Mouse (Mus musculus) embryonic facial prominence, embryonic 15.5 days (tissue): ENCODE measurements around the gene Sox5. TPM values are rescaled to one million over a fixed set of nuclear protein-coding genes. Genes with fewer than 3 reads are reported as not detected.

Experiments
- ATAC-seq: fragments of 200-750 bp; cut with Nextera tagmentation; 2 replicates; pipeline ENCODE4 v1.8.0; 2017; ENCODE audit warnings: low read depth, moderate TSS enrichment; ENCODE audit not compliant: insufficient number of reproducible peaks, low FRiP score, low TSS enrichment
- H3K27ac ChIP-seq: fragments of 300-500 bp; sonication (generic); replicated peaks from 2 replicates; pipeline ENCODE4 v1.5.1; 2015; ENCODE audit warnings: mild to moderate bottlenecking, inconsistent platforms
- H3K27me3 ChIP-seq: fragments of 300-500 bp; sonication (generic); 2 replicates; pipeline ENCODE4 v1.6.1; 2015; ENCODE audit warnings: inconsistent platforms
- H3K36me3 ChIP-seq: fragments of 300-500 bp; sonication (generic); 2 replicates; pipeline ENCODE4 v1.6.1; 2015; ENCODE audit warnings: mild to moderate bottlenecking, inconsistent platforms
- H3K4me1 ChIP-seq: fragments of 300-500 bp; sonication (generic); 2 replicates; pipeline ENCODE4 v1.6.1; 2015; ENCODE audit warnings: inconsistent platforms
- H3K4me2 ChIP-seq: fragments of 300-500 bp; sonication (generic); replicated peaks from 2 replicates; pipeline ENCODE4 v1.6.1; 2015; ENCODE audit warnings: mild to moderate bottlenecking, inconsistent platforms
- H3K4me3 ChIP-seq: fragments of 300-500 bp; sonication (generic); replicated peaks from 2 replicates; pipeline ENCODE4 v1.5.1; 2015; ENCODE audit warnings: mild to moderate bottlenecking, inconsistent platforms
- H3K9ac ChIP-seq: fragments of 300-500 bp; sonication (generic); 2 replicates; pipeline ENCODE4 v1.6.1; 2015; ENCODE audit warnings: inconsistent platforms
- H3K9me3 ChIP-seq: fragments of 300-500 bp; sonication (generic); replicated peaks from 2 replicates; pipeline ENCODE4 v1.6.1; 2016; ENCODE audit warnings: inconsistent platforms
- WGBS: fragments of 180-500 bp; shearing (Covaris S2); methylation state at CpG from one replicate; pipeline ENCODE4 v1.1.7; 2015; 5-methylcytosine and 5-hydroxymethylcytosine counted together
- polyA plus RNA-seq: library from polyadenylated mRNA; unstranded; fragments of >200 nt; fragmentation: Nextera tagmentation; extraction: Ambion mirVana; gene quantifications from 2 replicates; pipeline ENCODE4 v1.2.1, GENCODE M21; 2015

Gene Sox5
- polyA plus RNA-seq, 1 experiment from 2014 or later, result 20.5 TPM

DNA sequence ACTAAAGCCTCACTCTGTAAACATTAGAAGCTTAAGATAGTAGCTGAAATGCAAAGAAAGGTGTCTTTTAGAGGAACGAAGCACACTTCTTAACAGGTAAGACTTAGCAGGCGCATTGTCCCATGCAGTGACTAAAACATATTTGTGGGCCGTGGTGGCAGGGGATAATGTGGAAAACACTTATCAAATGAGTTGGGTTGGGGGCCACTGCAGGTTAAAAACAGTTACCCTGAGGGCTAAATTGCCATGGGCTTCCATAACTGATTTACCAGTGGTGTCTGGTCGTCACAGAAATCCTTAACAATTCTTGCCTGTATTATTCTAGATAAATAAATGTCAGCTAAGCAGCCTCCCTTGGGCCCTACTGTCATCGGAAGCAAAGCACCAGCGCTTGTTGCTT is 401.1 kb downstream of the Sox5 start:
- no peaks in the 10 kb centered on the region for H3K36me3 ChIP-seq
- H3K4me2 ChIP-seq, result no peak overlapping the region
- no peak overlapping the region for H3K4me3 ChIP-seq
- no peaks in the 10 kb centered on the region for H3K9me3 ChIP-seq
- ATAC-seq, result no peak
- no peak overlapping the region for H3K9ac ChIP-seq
- WGBS, result 62% methylated on average over 6 of the region's 6 CpGs
- no peak overlapping the region for H3K27ac ChIP-seq
- no peaks in the 10 kb centered on the region for H3K4me1 ChIP-seq
- H3K27me3 ChIP-seq, result no peaks in the 10 kb centered on the region

DNA sequence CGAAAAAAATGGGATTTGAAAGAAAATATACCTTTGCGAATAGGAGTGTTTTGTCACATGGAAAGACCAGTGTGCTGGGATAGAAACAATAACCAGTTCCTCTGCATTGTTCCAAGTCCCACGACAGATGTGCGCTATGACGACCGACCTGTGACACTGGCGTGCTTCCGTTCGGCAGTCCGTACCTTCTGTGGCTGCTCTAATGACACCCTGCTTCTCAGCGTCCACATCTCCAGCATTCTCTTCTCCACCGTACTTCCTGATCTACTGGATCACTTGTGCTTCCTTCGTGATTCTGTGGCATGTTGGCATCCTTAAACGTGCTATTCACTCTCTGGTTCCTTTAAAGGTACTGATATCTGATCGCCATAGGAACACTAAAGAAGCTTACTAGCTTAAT is 401.6 kb downstream of the Sox5 start:
- 77% methylated on average over 15 of the region's 15 CpGs for WGBS
- H3K36me3 ChIP-seq, result no peaks in the 10 kb centered on the region

DNA sequence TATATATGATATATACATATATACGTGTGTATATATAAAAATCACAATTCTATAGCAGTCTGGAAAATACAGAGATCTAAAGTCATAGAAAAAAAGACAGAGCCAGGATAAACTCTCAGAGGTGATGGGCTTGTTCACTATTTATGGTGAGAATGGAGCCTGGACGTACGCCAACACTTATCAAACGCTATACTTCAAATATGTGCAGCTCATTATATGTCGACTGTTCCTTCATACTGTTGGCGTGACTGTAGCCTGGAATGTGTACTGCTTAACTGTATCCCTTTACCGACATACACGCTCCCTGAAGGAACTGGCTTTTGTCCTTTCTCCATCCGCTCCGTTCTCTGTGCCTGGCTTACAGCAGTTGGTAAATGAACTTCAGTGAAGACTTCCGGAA is 407.0 kb downstream of the Sox5 start:
- H3K36me3 ChIP-seq, result no peaks in the 10 kb centered on the region
- no peak overlapping the region for H3K9ac ChIP-seq
- no peak overlapping the region for H3K4me2 ChIP-seq
- no peaks in the 10 kb centered on the region for H3K9me3 ChIP-seq
- no peak overlapping the region for H3K4me3 ChIP-seq
- no peaks in the 10 kb centered on the region for H3K4me1 ChIP-seq
- no peak overlapping the region for H3K27ac ChIP-seq
- no peaks in the 10 kb centered on the region for H3K27me3 ChIP-seq
- 84% methylated on average over 11 of the region's 11 CpGs for WGBS
- ATAC-seq, result no peak

More for the DNA sequence above, 401.6 kb downstream of the Sox5 start:
- Histone ChIP-seq H3K9me3 (no peaks in the 10 kb centered on the region), H3K4me3 (no peak overlapping the region), H3K4me1 (no peaks in the 10 kb centered on the region), H3K9ac (no peak overlapping the region), H3K4me2 (no peak overlapping the region), H3K27ac (no peak overlapping the region), H3K27me3 (no peaks in the 10 kb centered on the region)
- no peak for ATAC-seq

DNA sequence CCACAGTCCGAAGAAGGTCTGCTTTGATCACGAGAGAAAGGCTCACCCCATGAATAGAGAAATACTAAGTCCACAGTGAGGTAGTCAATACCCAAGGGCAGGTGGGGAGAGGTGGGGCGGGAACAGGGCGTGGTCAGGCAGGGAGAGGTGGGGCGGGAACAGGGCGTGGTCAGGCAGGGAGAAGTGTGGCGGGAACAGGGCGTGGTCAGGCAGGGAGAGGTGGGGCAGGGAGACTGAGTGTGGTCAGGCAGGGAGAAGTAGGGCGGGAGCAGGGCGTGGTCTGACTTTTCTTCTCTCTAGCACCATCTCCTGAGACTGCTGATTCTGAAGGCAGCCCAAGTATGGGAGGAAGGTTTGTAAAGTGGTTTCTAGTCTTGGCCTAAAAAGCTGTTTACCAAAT is 411.1 kb downstream of the Sox5 start:
- Histone ChIP-seq H3K4me2 (no peak overlapping the region), H3K27me3 (no peaks in the 10 kb centered on the region), H3K4me3 (no peak overlapping the region), H3K4me1 (no peaks in the 10 kb centered on the region), H3K9ac (no peak overlapping the region), H3K36me3 (no peaks in the 10 kb centered on the region), H3K27ac (no peak overlapping the region), H3K9me3 (no peaks in the 10 kb centered on the region)
- WGBS, result 49% methylated on average over 10 of the region's 10 CpGs
- ATAC-seq, result 0 out of 2 replicates have a peak, but pooled peaks have one; percentile 19

DNA sequence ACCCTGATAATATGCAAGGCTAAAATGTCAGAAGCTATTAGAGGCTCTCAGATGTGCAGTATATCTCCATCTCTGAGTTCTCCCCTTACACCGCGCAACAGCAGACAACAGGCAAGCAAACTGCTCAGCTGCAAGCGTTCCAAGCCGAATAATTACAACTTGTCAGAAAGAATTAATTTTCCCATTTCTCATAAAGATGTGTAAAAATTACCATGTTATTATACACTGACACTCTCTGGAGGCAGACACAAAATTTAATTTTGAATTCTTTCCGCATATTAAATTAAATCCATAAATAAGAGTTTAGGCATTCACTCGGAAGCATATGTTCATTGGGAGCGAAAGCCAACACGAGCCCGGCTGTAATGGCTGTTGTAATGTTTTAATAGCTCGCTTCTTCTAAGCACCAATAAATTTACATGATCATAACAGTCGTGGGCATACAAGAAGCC is 414.1 kb downstream of the Sox5 start:
- WGBS, result 70% methylated on average over 11 of the region's 11 CpGs
- Histone ChIP-seq H3K27me3 (0 out of 2 replicates have a peak, but pooled peaks cover 4% of the 10 kb centered on the region), H3K9ac (no peak overlapping the region), H3K4me2 (no peak overlapping the region), H3K27ac (no peak overlapping the region), H3K4me1 (no peaks in the 10 kb centered on the region), H3K4me3 (no peak overlapping the region), H3K36me3 (no peaks in the 10 kb centered on the region), H3K9me3 (no peaks in the 10 kb centered on the region)
- no peak for ATAC-seq

DNA sequence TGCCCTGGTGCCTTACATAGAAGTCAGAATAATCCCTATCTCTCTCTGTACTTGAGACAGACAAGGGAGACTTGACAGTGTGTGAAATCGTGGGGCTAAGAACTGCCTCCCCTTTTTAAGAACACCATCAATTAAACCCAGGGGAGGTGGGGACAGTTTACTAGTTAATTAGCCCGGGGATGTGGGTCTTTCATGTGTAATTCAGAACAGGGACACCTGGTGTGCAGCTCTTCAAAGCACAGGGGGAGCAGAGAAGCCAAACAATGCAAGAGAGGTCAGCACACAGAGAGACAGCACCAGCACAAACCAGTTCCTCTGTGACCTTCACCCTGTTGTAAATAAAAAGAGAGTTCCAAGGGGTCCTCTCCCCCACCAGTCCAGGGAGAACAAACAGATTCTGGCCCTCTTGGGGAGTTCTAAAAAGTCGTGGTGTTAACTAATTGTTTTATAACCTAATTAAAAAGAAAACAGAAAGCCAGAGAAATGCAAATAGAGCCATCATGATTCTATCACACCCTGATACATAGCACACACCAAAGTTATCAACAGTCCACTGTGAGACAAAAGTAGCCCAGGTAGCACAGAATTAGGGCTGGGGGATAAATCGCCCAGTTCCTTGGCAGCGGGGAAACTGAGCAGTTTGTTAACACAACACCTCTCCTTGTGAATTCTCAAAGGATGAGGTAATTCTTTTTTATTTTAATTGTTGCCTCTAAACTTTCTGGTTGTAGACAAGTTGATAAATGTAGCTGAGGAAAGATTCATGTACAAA is 420.3 kb downstream of the Sox5 start:
- no peak overlapping the region for H3K27ac ChIP-seq
- no peak for ATAC-seq
- no peaks in the 10 kb centered on the region for H3K36me3 ChIP-seq
- H3K4me1 ChIP-seq, result no peaks in the 10 kb centered on the region
- no peak overlapping the region for H3K4me3 ChIP-seq
- H3K4me2 ChIP-seq, result no peak overlapping the region
- 29% methylated on average over 5 of the region's 5 CpGs for WGBS
- no peaks in the 10 kb centered on the region for H3K9me3 ChIP-seq
- H3K27me3 ChIP-seq, result 0 out of 2 replicates have a peak, but pooled peaks cover 4% of the 10 kb centered on the region
- H3K9ac ChIP-seq, result no peak overlapping the region

DNA sequence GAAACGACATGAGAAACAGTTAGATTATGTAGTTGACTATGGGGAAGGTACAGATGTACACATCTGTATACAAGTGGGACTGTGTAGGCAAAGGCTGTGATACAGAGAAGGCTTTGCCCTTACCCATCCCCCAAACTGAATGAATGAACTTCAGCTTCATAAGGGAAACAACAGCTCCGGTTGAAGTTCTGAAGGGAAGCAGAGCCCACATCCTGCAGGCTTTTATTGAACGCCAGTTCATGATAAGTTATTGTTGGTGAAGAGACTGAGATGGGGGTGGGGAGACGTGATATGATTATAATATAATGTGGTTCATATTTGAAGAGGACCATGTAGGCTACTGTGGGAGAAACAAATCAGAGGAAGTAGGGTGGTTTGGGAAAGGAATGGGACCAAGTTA is 424.7 kb downstream of the Sox5 start:
- 89% methylated on average over 4 of the region's 4 CpGs for WGBS
- Histone ChIP-seq H3K9me3 (no peaks in the 10 kb centered on the region), H3K36me3 (no peaks in the 10 kb centered on the region), H3K27ac (no peak overlapping the region), H3K4me3 (no peak overlapping the region), H3K27me3 (no peaks in the 10 kb centered on the region), H3K4me2 (no peak overlapping the region), H3K4me1 (no peaks in the 10 kb centered on the region), H3K9ac (no peak overlapping the region)
- ATAC-seq, result no peak

DNA sequence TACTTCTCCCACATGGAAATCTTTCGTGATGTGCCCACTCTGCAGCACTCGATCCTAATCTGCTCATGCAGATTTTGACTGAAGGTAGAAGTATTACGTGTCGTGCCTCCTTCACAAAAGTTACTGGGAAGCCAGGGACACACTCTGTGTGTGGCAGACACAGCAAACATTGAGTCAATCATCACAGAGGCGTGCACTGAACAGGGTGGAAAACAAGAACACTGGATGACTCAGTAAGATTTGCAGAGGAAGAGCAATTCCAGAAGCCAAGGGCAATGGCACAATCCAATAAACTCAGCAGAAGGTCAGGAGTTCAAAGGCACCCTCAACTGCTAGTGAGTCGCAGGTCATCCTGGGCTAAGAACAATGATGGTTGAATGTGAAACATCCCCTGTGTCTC is 430.7 kb downstream of the Sox5 start:
- Histone ChIP-seq H3K27me3 (no peaks in the 10 kb centered on the region), H3K9me3 (no peaks in the 10 kb centered on the region), H3K9ac (no peak overlapping the region), H3K4me3 (no peak overlapping the region), H3K36me3 (no peaks in the 10 kb centered on the region), H3K27ac (no peak overlapping the region), H3K4me2 (no peak overlapping the region), H3K4me1 (no peaks in the 10 kb centered on the region)
- 87% methylated on average over 6 of the region's 6 CpGs for WGBS
- no peak for ATAC-seq

DNA sequence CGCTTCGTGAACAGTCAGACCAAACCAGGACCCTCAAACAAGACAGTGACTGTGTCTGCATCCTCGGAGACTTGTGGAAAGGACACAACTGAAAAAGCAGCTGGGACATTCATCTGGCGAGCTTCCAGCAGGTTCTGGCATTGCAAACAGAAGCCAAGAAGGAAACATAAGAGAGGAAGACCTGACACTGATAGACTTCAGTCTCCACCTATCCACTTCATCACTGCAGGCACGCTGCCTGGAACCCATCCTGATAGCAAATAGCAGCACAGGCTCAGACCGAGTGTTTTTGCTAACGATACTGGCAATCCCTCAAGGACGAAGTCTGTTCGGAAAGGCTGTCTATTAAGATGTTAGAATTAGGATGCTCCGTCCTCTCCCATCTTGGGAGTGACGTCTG is 438.4 kb downstream of the Sox5 start:
- 77% methylated on average over 11 of the region's 11 CpGs for WGBS
- Histone ChIP-seq H3K27me3 (no peaks in the 10 kb centered on the region), H3K4me2 (no peak overlapping the region), H3K4me3 (no peak overlapping the region), H3K27ac (no peak overlapping the region), H3K9ac (no peak overlapping the region), H3K4me1 (no peaks in the 10 kb centered on the region), H3K9me3 (no peaks in the 10 kb centered on the region), H3K36me3 (no peaks in the 10 kb centered on the region)
- ATAC-seq, result no peak

DNA sequence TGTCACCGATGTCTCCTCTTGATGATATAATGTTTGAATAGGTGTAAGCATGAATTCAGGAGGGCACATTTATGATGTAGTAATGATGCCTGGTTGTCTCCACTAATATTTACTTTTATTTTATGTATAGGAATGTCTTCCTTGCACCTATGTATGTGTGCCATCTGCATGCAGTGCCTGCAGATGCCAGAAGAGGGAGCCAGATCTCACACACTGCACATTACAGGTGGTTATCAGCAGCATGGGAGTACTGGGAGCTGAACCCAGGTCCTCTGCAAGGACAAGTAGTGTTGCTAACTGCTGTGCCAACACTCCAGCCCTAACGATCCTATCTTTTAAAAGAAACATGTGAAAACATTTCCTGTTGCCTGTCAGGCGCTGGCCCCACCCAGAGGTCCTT is 442.2 kb downstream of the Sox5 start:
- Histone ChIP-seq H3K9me3 (no peaks in the 10 kb centered on the region), H3K4me3 (no peak overlapping the region), H3K9ac (no peak overlapping the region), H3K27ac (no peak overlapping the region), H3K36me3 (no peaks in the 10 kb centered on the region), H3K4me2 (no peak overlapping the region), H3K27me3 (no peaks in the 10 kb centered on the region), H3K4me1 (no peaks in the 10 kb centered on the region)
- WGBS, result 94% methylated on average over 3 of the region's 3 CpGs
- ATAC-seq, result no peak

DNA sequence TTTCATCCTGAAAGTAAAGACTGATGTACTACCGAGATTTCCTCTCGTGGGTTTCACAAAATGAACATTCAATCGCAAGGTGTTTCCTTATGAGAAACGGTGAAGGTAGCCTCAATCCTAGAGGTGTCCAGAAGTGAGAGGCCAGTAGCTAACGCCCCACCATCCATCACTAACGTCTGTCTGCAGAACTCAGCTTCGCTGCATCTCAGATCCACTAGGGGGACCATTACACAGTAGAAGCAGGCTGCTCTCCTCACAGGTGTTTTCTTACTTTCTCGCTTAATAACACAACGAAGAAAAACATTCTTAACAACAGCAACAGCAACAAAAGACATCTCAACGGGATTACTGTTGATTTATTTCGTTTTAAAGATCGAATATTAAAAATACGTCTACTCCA is 442.8 kb downstream of the Sox5 start:
- Histone ChIP-seq H3K4me1 (no peaks in the 10 kb centered on the region), H3K9me3 (no peaks in the 10 kb centered on the region), H3K4me2 (no peak overlapping the region), H3K27me3 (no peaks in the 10 kb centered on the region), H3K36me3 (no peaks in the 10 kb centered on the region), H3K4me3 (no peak overlapping the region), H3K9ac (no peak overlapping the region), H3K27ac (no peak overlapping the region)
- WGBS, result 66% methylated on average over 13 of the region's 13 CpGs
- no peak for ATAC-seq

DNA sequence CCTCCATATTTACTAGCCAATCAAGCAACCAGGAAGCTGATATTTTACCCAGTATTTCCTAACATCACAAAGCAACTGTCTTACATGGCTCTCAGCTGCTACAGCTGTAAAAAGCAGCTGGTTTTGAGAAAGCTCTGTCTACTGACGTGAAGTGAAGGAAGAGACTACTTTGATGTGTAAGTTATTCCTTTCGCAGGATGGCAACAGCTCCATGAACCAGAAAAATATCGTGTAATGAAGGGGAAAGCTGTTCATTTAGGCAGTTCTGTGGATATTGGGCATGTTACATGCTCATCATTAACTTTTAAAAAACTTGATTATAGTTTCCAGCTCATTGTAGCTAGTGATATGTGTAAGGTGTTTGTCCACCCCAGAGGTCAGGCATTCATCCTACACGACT is 443.6 kb downstream of the Sox5 start:
- H3K4me2 ChIP-seq, result no peak overlapping the region
- H3K27ac ChIP-seq, result no peak overlapping the region
- no peak overlapping the region for H3K4me3 ChIP-seq
- H3K9ac ChIP-seq, result no peak overlapping the region
- H3K36me3 ChIP-seq, result no peaks in the 10 kb centered on the region
- ATAC-seq, result no peak
- no peaks in the 10 kb centered on the region for H3K9me3 ChIP-seq
- WGBS, result 51% methylated on average over 4 of the region's 4 CpGs
- no peaks in the 10 kb centered on the region for H3K4me1 ChIP-seq
- no peaks in the 10 kb centered on the region for H3K27me3 ChIP-seq
